Mouse (Mus musculus) embryonic stem cell, embryonic (primary cell): Measurements from ENCODE around the gene Atg16l1.

ENCODE experiments used
- CTCF ChIA-PET, 4 experiments: fragments of 300-600 bp in 2 of 4; fragments of 350-600 bp in 2 of 4; sonication (Branson Sonifier 250); formaldehyde crosslinking; loops; one replicate each; lab custom pipeline; 2022; ENCODE audit warnings: inconsistent platforms in 2 of 4; lab: Charles Lee
- POLR2A ChIA-PET, 4 experiments: fragments of 300-600 bp in 2 of 4; fragments of 350-600 bp in 2 of 4; sonication (Branson Sonifier 250); formaldehyde crosslinking; loops; one replicate each; lab custom pipeline; 2022; ENCODE audit warnings: antibody characterized with exemption in 4 of 4, inconsistent platforms in 1 of 4; lab: Charles Lee

Gene Atg16l1

GRCm38 (mm10) chr1:87749360-87749973 is 6.2 kb upstream of the Atg16l1 start:
- ChIA-PET CTCF (interaction anchor here in 2 of 4 experiments (0.5 to 0.9 kb wide), 2 partner anchors 53 to 68 kb away, joined by 3 to 5 read pairs; no protein-coding TSS in a partner anchor), POLR2A (interaction anchor here in 3 of 4 experiments (0.5 to 2.5 kb wide), 5 partner anchors 9 to 1276 kb away, joined by 3 to 9 read pairs (median 4); no protein-coding TSS in a partner anchor)

- CTCF ChIA-PET = no interaction called here
- POLR2A ChIA-PET = interaction anchor here in 1 of 4 experiments (0.9 to 22.2 kb wide), 12 partner anchors 8 to 402 kb away, joined by 3 to 242 read pairs (median 5); partner anchors contain the start of gene Atg16l1
Observed at GRCm38 (mm10) chr1:87763821-87764220, 8.2 kb downstream of the Atg16l1 start.

GRCm38 (mm10) chr1:87765741-87766140 is 10.1 kb downstream of the Atg16l1 start:
- ChIA-PET POLR2A (interaction anchor here in 1 of 4 experiments (1.9 to 22.2 kb wide), 4 partner anchors 11 to 37 kb away, joined by 4 to 242 read pairs (median 34); partner anchors contain the start of gene Atg16l1), CTCF (interaction anchor here in 1 of 4 experiments (1.1 to 2.3 kb wide), 2 partner anchors 10 to 196 kb away, joined by 3 to 6 read pairs; partner anchors contain the start of gene Atg16l1)

GRCm38 (mm10) chr1:87766233-87766632 is 10.6 kb downstream of the Atg16l1 start:
- POLR2A ChIA-PET = interaction anchor here in 2 of 4 experiments (1.1 to 22.2 kb wide), 6 partner anchors 10 to 38 kb away, joined by 4 to 242 read pairs (median 14); partner anchors contain the start of gene Atg16l1 (in 2 of the 2)
- CTCF ChIA-PET = interaction anchor here in 2 of 4 experiments (0.7 to 2.3 kb wide), 7 partner anchors 9 to 327 kb away, joined by 3 to 6 read pairs (median 3); partner anchors contain the start of gene Atg16l1 (in 2 of the 2)

- ChIA-PET POLR2A (interaction anchor here in 1 of 4 experiments (0.8 to 22.2 kb wide), 6 partner anchors 8 to 454 kb away, joined by 3 to 242 read pairs (median 6); no protein-coding TSS in a partner anchor), CTCF (interaction anchor here in 1 of 4 experiments (0.6 kb wide), 1 partner anchor 22 kb away, joined by 11 read pairs; no protein-coding TSS in a partner anchor)
Observed at GRCm38 (mm10) chr1:87769263-87769662, 13.6 kb downstream of the Atg16l1 start.

- POLR2A ChIA-PET = interaction anchor here in 2 of 4 experiments (0.9 to 22.2 kb wide), 9 partner anchors 9 to 352 kb away, joined by 3 to 242 read pairs (median 6); partner anchors contain the start of gene Atg16l1 (in 2 of the 2)
- CTCF ChIA-PET = interaction anchor here in 1 of 4 experiments (0.6 kb wide), 1 partner anchor 231 kb away, joined by 4 read pairs; no protein-coding TSS in a partner anchor
Observed at GRCm38 (mm10) chr1:87770486-87770885, 14.8 kb downstream of the Atg16l1 start.

GRCm38 (mm10) chr1:87771724-87772123 is 16.1 kb downstream of the Atg16l1 start:
- ChIA-PET POLR2A (interaction anchor here in 1 of 4 experiments (0.7 to 22.2 kb wide), 8 partner anchors 8 to 548 kb away, joined by 3 to 242 read pairs (median 6); no protein-coding TSS in a partner anchor), CTCF (no interaction called here)

- CTCF ChIA-PET = no interaction called here
Observed at GRCm38 (mm10) chr1:87773336-87773735, 17.7 kb downstream of the Atg16l1 start.

GRCm38 (mm10) chr1:87774845-87775244 is 19.2 kb downstream of the Atg16l1 start:
- ChIA-PET POLR2A (interaction anchor here (0.6 to 22.2 kb wide), 8 partner anchors 8 to 16 kb away, joined by 3 to 242 read pairs (median 4); no protein-coding TSS in a partner anchor), CTCF (interaction anchor here in 1 of 4 experiments (1.1 kb wide), 1 partner anchor 8 kb away, joined by 3 read pairs; no protein-coding TSS in a partner anchor)

More at GRCm38 (mm10) chr1:87773336-87773735, 17.7 kb downstream of the Atg16l1 start:
- POLR2A ChIA-PET = interaction anchor here in 1 of 4 experiments (1.0 to 22.2 kb wide), 4 partner anchors 10 to 53 kb away, joined by 3 to 242 read pairs (median 6); no protein-coding TSS in a partner anchor

GRCm38 (mm10) chr1:87779204-87779785 is 23.6 kb downstream of the Atg16l1 start:
- ChIA-PET CTCF (no interaction called here), POLR2A (interaction anchor here in 2 of 4 experiments (1.0 to 22.2 kb wide), 6 partner anchors 9 to 24 kb away, joined by 3 to 242 read pairs (median 7); partner anchors contain the start of gene Atg16l1 (in 2 of the 2))

GRCm38 (mm10) chr1:87785703-87786102 is 30.0 kb downstream of the Atg16l1 start:
- POLR2A ChIA-PET = interaction anchor here in 2 of 4 experiments (0.5 to 16.7 kb wide), 9 partner anchors 7 to 1729 kb away, joined by 3 to 242 read pairs (median 4); no protein-coding TSS in a partner anchor
- CTCF ChIA-PET = no interaction called here

GRCm38 (mm10) chr1:87786251-87786650 is 30.6 kb downstream of the Atg16l1 start:
- ChIA-PET CTCF (no interaction called here), POLR2A (interaction anchor here (0.5 to 16.7 kb wide), 7 partner anchors 10 to 1730 kb away, joined by 3 to 242 read pairs (median 4); no protein-coding TSS in a partner anchor)

GRCm38 (mm10) chr1:87789665-87790064 is 34.0 kb downstream of the Atg16l1 start:
- CTCF ChIA-PET = no interaction called here
- POLR2A ChIA-PET = interaction anchor here in 3 of 4 experiments (0.6 to 16.7 kb wide), 7 partner anchors 8 to 1322 kb away, joined by 3 to 242 read pairs (median 5); partner anchors contain the start of gene Atg16l1 (in 2 of the 3)

- CTCF ChIA-PET = no interaction called here
- POLR2A ChIA-PET = interaction anchor here in 2 of 4 experiments (0.9 to 16.7 kb wide), 7 partner anchors 8 to 74 kb away, joined by 3 to 242 read pairs (median 6); partner anchors contain the start of gene Atg16l1 (in 1 of the 2)
Observed at GRCm38 (mm10) chr1:87792438-87793137, 36.9 kb downstream of the Atg16l1 start.

- ChIA-PET POLR2A (interaction anchor here in 2 of 4 experiments (1.3 to 16.7 kb wide), 5 partner anchors 8 to 23 kb away, joined by 3 to 242 read pairs (median 6); no protein-coding TSS in a partner anchor), CTCF (no interaction called here)
Observed at GRCm38 (mm10) chr1:87793138-87793449, 37.4 kb downstream of the Atg16l1 start.

GRCm38 (mm10) chr1:87797702-87798101 is 42.0 kb downstream of the Atg16l1 start:
- CTCF ChIA-PET = no interaction called here

GRCm38 (mm10) chr1:87798306-87798705 is 42.6 kb downstream of the Atg16l1 start:
- ChIA-PET POLR2A (interaction anchor here in 2 of 4 experiments (0.6 to 1.0 kb wide), 4 partner anchors 10 to 170 kb away, joined by 3 to 4 read pairs (median 3); no protein-coding TSS in a partner anchor), CTCF (interaction anchor here in 1 of 4 experiments (0.6 kb wide), 1 partner anchor 18 kb away, joined by 3 read pairs; no protein-coding TSS in a partner anchor)

More at GRCm38 (mm10) chr1:87797702-87798101, 42.0 kb downstream of the Atg16l1 start:
- POLR2A ChIA-PET = interaction anchor here in 1 of 4 experiments (0.6 to 1.0 kb wide), 2 partner anchors 10 to 52 kb away, joined by 3 to 4 read pairs; no protein-coding TSS in a partner anchor
